ENCODE assay signal across 8 mouse cellular contexts in genomic region chr17:83632653-83633570, GRCm38 (mm10). TPM values are rescaled to one million over a fixed set of nuclear protein-coding genes. Genes with fewer than 3 reads are reported as not detected.
DNase-seq lines count a peak whose midpoint lies in the region; ATAC-seq and TF ChIP-seq lines count a peak whose summit lies in the region.

No protein-coding gene starts in this region.

- peaks cover 5% of the 10 kb centered on the region; the same call in 1 of the 2 replicates for H3K9me3 ChIP-seq in forebrain, embryonic 12.5 days
- H3K9me3 ChIP-seq in liver, postnatal 0 days (ENCODE audit: low read length), result 0 out of 2 replicates have a peak, but pooled peaks cover 3% of the 10 kb centered on the region
- H3K9me3 ChIP-seq in neural tube, embryonic 14.5 days (ENCODE audit: control insufficient read depth, low read length), result no peaks in the 10 kb centered on the region

- under 1% methylated on average over 24 of the region's 24 CpGs for WGBS in forebrain, embryonic 12.5 days
- WGBS in liver, postnatal 0 days (ENCODE audit: insufficient replicate concordance), result 4% methylated on average over 24 of the region's 24 CpGs
- 4% methylated on average over 24 of the region's 24 CpGs for WGBS in neural tube, embryonic 14.5 days

- peak; percentile 85 for DNase-seq in ES-CJ7 (ENCODE audit: low read depth, low spot score)
- DNase-seq in heart, postnatal 14 days, result peak; percentile 59 to 73
- DNase-seq in layer of hippocampus, adult 11-12 months (ENCODE audit: low spot score), result peak; percentile 73
- DNase-seq in liver, postnatal 0 days, result peak; percentile 68
- DNase-seq in testis, postnatal 10 days (ENCODE audit: low spot score), result peak; percentile 80

- H3K4me1 ChIP-seq in forebrain, embryonic 12.5 days, result peaks cover 23% of the 10 kb centered on the region
- H3K4me1 ChIP-seq in liver, postnatal 0 days (ENCODE audit: insufficient read depth), result peaks cover 22% of the 10 kb centered on the region
- peaks cover 11% of the 10 kb centered on the region; the same call in 1 of the 2 replicates for H3K4me1 ChIP-seq in neural tube, embryonic 14.5 days (ENCODE audit: control insufficient read depth, insufficient read depth, low read length)

- H3K27ac ChIP-seq in forebrain, embryonic 12.5 days, result no peak overlapping the region
- H3K27ac ChIP-seq in liver, postnatal 0 days (ENCODE audit: low read depth), result no peak overlapping the region
- no peak overlapping the region for H3K27ac ChIP-seq in neural tube, embryonic 14.5 days (ENCODE audit: low read depth, low read length)

- intact Hi-C loops in heart, postnatal 14 days (cut with DNase I), result loop anchor here (5.0 to 10.0 kb wide), 5 partner anchors 99 to 608 kb away; no protein-coding TSS in a partner anchor

- H3K9ac ChIP-seq in forebrain, embryonic 12.5 days, result no peak overlapping the region; the same call in 1 of the 2 replicates
- H3K9ac ChIP-seq in liver, postnatal 0 days (replicated peaks), result 0 out of 2 replicates have a peak overlapping the region, but pooled peaks have one; percentile 4
- H3K9ac ChIP-seq in neural tube, embryonic 14.5 days (replicated peaks; ENCODE audit: low read depth, low read length), result peak overlapping the region; percentile 63

- H3K27me3 ChIP-seq in forebrain, embryonic 12.5 days, result peaks cover 83% of the 10 kb centered on the region
- peaks cover 55% of the 10 kb centered on the region for H3K27me3 ChIP-seq in liver, postnatal 0 days (ENCODE audit: insufficient read depth, low read length)
- H3K27me3 ChIP-seq in neural tube, embryonic 14.5 days (ENCODE audit: control insufficient read depth, insufficient read depth, low read length), result peaks cover 35% of the 10 kb centered on the region

- peak; percentile 73 for TF ChIP-seq CTCF in liver, postnatal 0 days (IDR thresholded peaks at IDR 0.05; ENCODE audit: low read depth)

- peak; percentile 38; the same call in 1 of the 2 replicates for ATAC-seq in cerebellum, adult (ENCODE audit: insufficient number of reproducible peaks, low FRiP score, low TSS enrichment)
- no peak; the same call in 1 of the 2 replicates for ATAC-seq in forebrain, embryonic 12.5 days (ENCODE audit: low FRiP score)
- peak; percentile 47; the same call in 1 of the 2 replicates for ATAC-seq in liver, postnatal 0 days
- peak; percentile 39; the same call in 1 of the 2 replicates for ATAC-seq in neural tube, embryonic 14.5 days (ENCODE audit: low read depth)

- H3K4me2 ChIP-seq in forebrain, embryonic 12.5 days, result peak overlapping the region; percentile 88
- peak overlapping the region; percentile 94 for H3K4me2 ChIP-seq in liver, postnatal 0 days (ENCODE audit: low read depth, low read length)
- peak overlapping the region; percentile 97 for H3K4me2 ChIP-seq in neural tube, embryonic 14.5 days (ENCODE audit: low read depth, low read length)

- peak overlapping the region; percentile 58 for H3K4me3 ChIP-seq in forebrain, embryonic 12.5 days (replicated peaks)
- peak overlapping the region; percentile 59 for H3K4me3 ChIP-seq in liver, postnatal 0 days (ENCODE audit: low read depth, low read length)
- peak overlapping the region; percentile 52 for H3K4me3 ChIP-seq in neural tube, embryonic 14.5 days (ENCODE audit: low read depth, low read length)

- no peaks in the 10 kb centered on the region for H3K36me3 ChIP-seq in forebrain, embryonic 12.5 days (replicated peaks)
- H3K36me3 ChIP-seq in liver, postnatal 0 days (replicated peaks; ENCODE audit: insufficient read depth, low read length), result no peaks in the 10 kb centered on the region
- no peaks in the 10 kb centered on the region for H3K36me3 ChIP-seq in neural tube, embryonic 14.5 days (ENCODE audit: control insufficient read depth, insufficient read depth, low read length)

- no peak for TF ChIP-seq EP300 in liver, postnatal 0 days (IDR thresholded peaks at IDR 0.05; ENCODE audit: low read depth)

RNA-seq across cellular contexts. Expression of gene Kcng3, which starts 1.2 kb away (rescaled TPM):
- not detected in 2 replicates for polyA plus RNA-seq in forebrain, embryonic 12.5 days (2016; fragmentation: Nextera tagmentation; extraction: Ambion mirVana)
- total RNA-seq in heart, postnatal 14 days (2021), result not detected
- not detected in 2 replicates for polyA plus RNA-seq in liver, postnatal 0 days (2015; fragmentation: Nextera tagmentation; extraction: Ambion mirVana)
- not detected in 2 replicates for polyA plus RNA-seq in neural tube, embryonic 14.5 days (2014; fragmentation: Nextera tagmentation; extraction: Ambion mirVana)
